Mouse (Mus musculus) intestine, postnatal 0 days (tissue): ENCODE measurements at regions not wholly inside any gene's neighbourhood (a gene's known extent, or its start where the extent isn't known, plus 50 kb on each side); places are given as distances from the start of the nearest gene placed in this dataset.

Experiments
- ATAC-seq: fragments of 200-750 bp; cut with Nextera tagmentation; 2 replicates; pipeline ENCODE4 v1.8.0; 2017; ENCODE audit warnings: mild to moderate bottlenecking, moderate TSS enrichment, moderate library complexity
- H3K27ac ChIP-seq: fragments of 300-500 bp; sonication (generic); 2 replicates; pipeline ENCODE4 v1.5.1; 2014; ENCODE audit warnings: mild to moderate bottlenecking, low read depth, low read length, moderate library complexity
- H3K27me3 ChIP-seq: fragments of 300-500 bp; sonication (generic); replicated peaks from 2 replicates; pipeline ENCODE4 v1.6.1; 2014; ENCODE audit warnings: low read length, mixed read lengths; ENCODE audit not compliant: control insufficient read depth, insufficient read depth
- H3K36me3 ChIP-seq: fragments of 300-500 bp; sonication (generic); 2 replicates; pipeline ENCODE4 v1.6.1; 2014; ENCODE audit warnings: mild to moderate bottlenecking, moderate library complexity; ENCODE audit not compliant: control insufficient read depth, insufficient read depth
- H3K4me1 ChIP-seq: fragments of 300-500 bp; sonication (generic); replicated peaks from 2 replicates; pipeline ENCODE4 v1.6.1; 2014; ENCODE audit warnings: antibody characterized with exemption, low read length, mixed read lengths; ENCODE audit not compliant: control insufficient read depth, insufficient read depth
- H3K4me2 ChIP-seq: fragments of 300-500 bp; sonication (generic); replicated peaks from 2 replicates; pipeline ENCODE4 v1.6.1; 2014; ENCODE audit warnings: low read depth, mild to moderate bottlenecking, moderate library complexity
- H3K4me3 ChIP-seq: fragments of 300-500 bp; sonication (generic); 2 replicates; pipeline ENCODE4 v1.5.1; 2014; ENCODE audit warnings: low read depth, low read length
- H3K9ac ChIP-seq: fragments of 300-500 bp; sonication (generic); 2 replicates; pipeline ENCODE4 v1.6.1; 2014; ENCODE audit warnings: mild to moderate bottlenecking, low read depth, low read length
- H3K9me3 ChIP-seq: fragments of 300-500 bp; sonication (generic); 2 replicates; pipeline ENCODE4 v1.6.1; 2016; ENCODE audit warnings: mixed run types; ENCODE audit not compliant: control insufficient read depth
- CTCF ChIP-seq: sonication (generic); IDR thresholded peaks from 2 replicates; pipeline ENCODE4 v1.5.1; 2016; ENCODE audit warnings: low read depth, mild to moderate bottlenecking, control low read depth, antibody characterized with exemption, moderate library complexity
- WGBS: fragments of 180-500 bp; shearing (Covaris S2); extraction: QIAGEN DNeasy Blood & Tissue Kit; methylation state at CpG from one replicate; pipeline ENCODE4 v1.1.7; 2014; 5-methylcytosine and 5-hydroxymethylcytosine counted together

DNA sequence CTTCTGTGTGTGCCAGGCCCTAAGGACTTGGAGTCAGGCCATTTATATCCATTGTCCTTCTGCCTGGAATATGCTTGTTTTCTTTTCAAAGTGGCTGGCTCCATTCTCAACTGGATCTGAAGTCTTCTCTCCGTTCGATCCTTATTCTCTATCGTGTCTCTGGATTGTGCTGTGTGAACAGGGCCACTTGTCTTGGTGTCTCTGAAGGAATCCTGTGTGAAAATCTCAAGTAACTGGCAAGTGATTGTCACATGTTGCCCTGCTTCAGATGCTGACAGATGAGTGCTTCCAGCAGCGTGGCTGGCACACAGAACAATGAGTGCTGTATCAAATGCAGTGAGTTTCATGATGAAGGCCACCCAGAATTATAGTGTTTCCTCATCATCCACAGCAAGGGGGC, 96.4 kb downstream of the Stk35 start:
- Histone ChIP-seq H3K9me3 (no peaks in the 10 kb centered on the region), H3K4me2 (no peak overlapping the region), H3K4me1 (no peaks in the 10 kb centered on the region), H3K27ac (no peak overlapping the region), H3K9ac (no peak overlapping the region), H3K27me3 (no peaks in the 10 kb centered on the region), H3K36me3 (no peaks in the 10 kb centered on the region), H3K4me3 (no peak overlapping the region)
- no peak for TF ChIP-seq CTCF
- 78% methylated on average over 4 of the region's 4 CpGs for WGBS
- ATAC-seq: no peak

DNA sequence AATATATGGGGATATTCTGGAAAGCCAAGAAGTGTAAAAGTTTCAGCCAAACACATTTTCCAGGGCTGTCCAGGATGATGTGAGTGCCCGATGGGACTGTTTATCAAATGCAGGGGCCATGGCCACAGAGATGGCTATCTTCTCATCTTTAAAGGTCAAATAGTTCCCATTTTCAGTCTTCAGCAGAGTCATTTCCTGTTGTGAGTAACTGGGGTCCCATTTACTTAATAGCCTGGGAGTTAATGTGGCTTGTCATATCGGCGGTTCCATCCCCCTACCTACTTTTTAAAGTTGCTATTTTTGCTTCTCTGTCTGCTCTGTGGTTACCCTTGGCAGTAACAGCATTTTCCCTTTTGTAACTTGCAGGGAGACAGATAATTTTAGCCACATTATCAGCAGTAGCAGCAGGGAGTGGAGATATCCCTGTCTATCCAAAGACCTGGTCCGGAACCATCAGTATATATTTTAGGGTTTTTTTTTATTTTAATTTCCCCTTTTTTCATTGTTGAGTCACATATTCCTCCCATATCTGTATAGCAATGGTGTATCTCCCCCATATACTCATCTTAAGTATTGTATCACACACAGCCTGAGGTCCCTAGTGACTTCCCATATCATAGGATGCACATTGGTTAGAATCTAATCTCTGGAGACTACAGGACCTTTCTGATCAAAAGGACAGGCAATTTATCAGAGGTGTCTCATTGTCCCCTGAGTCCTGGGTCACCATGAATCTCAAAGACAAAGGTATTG, 103.2 kb downstream of the Stk35 start:
- Histone ChIP-seq H3K4me2 (no peak overlapping the region), H3K27me3 (no peaks in the 10 kb centered on the region), H3K36me3 (no peaks in the 10 kb centered on the region), H3K4me1 (no peaks in the 10 kb centered on the region), H3K9me3 (no peaks in the 10 kb centered on the region), H3K27ac (no peak overlapping the region), H3K9ac (no peak overlapping the region), H3K4me3 (no peak overlapping the region)
- 58% methylated on average over 4 of the region's 4 CpGs for WGBS
- no peak for ATAC-seq
- no peak for TF ChIP-seq CTCF

DNA sequence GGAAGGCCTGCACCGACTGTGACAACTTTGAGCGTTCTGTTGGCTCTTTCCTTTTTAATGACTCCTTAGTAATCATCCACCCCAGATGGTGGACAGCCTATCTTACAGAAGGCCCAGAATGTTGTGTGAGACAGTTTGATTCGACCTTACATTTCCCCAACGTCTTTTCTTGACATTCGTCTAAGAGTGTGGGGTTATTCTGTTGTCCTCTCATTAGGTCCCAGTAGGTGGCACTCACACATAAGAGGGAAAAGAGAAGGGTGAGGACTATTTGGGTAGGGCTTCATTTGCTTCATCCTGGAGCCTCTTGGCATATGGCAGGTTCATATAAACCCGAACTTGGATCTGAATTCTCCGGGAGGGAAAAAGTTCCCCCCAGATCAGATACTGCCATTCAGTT, 104.4 kb downstream of the Stk35 start:
- Histone ChIP-seq H3K9ac (no peak overlapping the region), H3K36me3 (no peaks in the 10 kb centered on the region), H3K9me3 (no peaks in the 10 kb centered on the region), H3K4me3 (no peak overlapping the region), H3K27ac (no peak overlapping the region), H3K27me3 (peaks cover 6% of the 10 kb centered on the region; the same call in 1 of the 2 replicates), H3K4me1 (no peaks in the 10 kb centered on the region), H3K4me2 (no peak overlapping the region)
- TF ChIP-seq CTCF: peak; percentile 91
- WGBS: 43% methylated on average over 7 of the region's 7 CpGs
- no peak for ATAC-seq

DNA sequence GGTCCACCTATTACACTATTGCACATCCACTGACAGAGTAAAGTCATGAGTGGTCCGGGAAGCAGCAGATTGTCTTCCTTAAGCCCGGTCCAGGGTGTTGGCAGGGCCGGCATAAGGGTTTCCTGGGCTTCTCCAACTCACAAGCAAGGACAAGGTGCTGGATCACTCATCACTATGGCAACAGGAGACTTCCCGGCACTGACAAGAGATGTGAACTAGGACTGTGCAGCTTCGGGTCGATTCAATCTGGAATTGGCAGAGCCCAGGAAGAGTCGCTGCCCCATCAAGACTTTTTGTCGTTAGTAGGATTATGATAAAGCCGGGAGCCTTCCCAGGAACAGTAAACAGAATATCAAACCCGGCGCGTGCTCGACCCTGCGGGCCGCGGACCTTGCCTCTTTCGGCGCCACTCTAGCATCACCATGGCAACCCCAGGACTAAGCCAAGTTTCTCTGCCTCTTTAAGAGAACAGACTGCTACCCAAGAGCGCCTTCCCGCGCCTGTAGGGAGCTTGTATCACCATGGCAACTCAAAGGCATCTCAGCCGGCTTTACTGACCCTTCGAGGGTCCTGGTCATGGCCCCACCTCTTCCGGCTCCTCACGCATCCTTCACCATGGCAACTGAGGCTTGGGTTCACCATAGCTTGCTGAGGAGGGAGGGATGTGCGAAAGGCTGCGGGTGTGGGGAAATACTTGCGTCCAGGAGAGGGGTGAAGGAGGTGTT, 103.3 kb upstream of the Tgm3 start:
- H3K4me1 ChIP-seq: no peaks in the 10 kb centered on the region
- H3K36me3 ChIP-seq: no peaks in the 10 kb centered on the region
- no peak overlapping the region for H3K4me3 ChIP-seq
- WGBS: 4% methylated on average over 28 of the region's 28 CpGs
- H3K4me2 ChIP-seq: peak overlapping the region; percentile 44
- H3K9me3 ChIP-seq: no peaks in the 10 kb centered on the region
- no peak for ATAC-seq
- H3K27me3 ChIP-seq: peaks cover 6% of the 10 kb centered on the region; the same call in 1 of the 2 replicates
- no peak for TF ChIP-seq CTCF
- no peak overlapping the region for H3K9ac ChIP-seq
- H3K27ac ChIP-seq: no peak overlapping the region

DNA sequence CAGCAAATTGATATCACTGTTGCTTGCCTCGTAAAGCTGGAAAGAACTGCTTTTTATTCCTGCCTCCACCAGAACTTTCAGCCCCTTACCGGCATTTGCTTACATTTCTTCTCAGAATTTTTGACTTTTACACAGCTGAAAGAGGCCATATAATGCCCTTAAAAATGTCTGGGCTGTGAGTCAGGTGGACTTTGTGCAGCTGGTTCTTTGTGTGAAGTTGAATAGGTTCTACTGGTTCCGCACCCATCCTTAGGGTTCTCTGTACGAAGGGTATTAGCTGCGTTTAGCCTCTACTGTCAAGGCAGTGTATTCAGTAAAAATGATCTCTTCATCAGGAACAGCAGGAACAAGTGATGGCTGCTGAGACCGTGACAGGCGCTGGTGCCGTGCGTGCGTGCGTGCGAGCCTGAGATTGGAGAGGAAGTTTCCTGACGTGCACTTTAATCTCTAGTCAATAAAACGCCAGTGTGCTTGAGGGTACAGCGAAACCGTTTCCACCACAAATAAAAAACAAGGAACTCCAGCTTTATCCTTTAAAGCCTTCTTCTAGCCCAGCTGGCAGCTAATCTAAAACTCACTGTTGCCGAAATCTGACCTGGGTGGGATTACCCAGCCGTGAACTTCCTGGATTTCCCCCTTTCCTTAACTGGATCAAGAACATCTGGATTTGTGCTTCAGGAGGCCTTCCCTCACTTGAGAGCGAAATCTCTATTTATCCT, 100.8 kb upstream of the Tgm3 start:
- Histone ChIP-seq H3K4me3 (peak overlapping the region; percentile 3; the same call in 1 of the 2 replicates), H3K4me1 (no peaks in the 10 kb centered on the region), H3K36me3 (no peaks in the 10 kb centered on the region), H3K9ac (no peak overlapping the region), H3K4me2 (peak overlapping the region; percentile 55), H3K27me3 (peaks cover 6% of the 10 kb centered on the region; the same call in 1 of the 2 replicates), H3K9me3 (no peaks in the 10 kb centered on the region), H3K27ac (no peak overlapping the region)
- WGBS: 30% methylated on average over 19 of the region's 19 CpGs
- ATAC-seq: peak; percentile 65
- no peak for TF ChIP-seq CTCF

DNA sequence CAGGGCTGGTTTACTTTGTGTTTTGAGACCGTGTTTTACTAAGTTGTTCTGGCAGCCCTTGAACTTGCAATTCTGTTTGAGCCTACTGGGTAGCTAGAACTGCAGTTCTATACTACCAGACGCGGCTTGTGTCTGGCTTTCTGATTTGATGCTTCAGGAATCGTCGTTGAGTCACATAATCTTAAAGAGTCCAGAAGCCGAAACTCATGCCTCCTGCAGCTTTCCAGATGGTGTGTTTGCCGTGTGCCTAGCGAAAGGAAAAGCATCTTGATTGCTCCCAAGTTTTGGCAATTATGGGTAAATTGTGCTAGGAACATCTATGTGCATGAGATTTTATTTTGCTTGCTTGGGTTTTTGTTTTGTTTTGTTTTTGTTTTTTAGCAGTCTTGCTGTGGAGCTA, 99.6 kb upstream of the Tgm3 start:
- TF ChIP-seq CTCF: no peak
- peaks cover 6% of the 10 kb centered on the region; the same call in 1 of the 2 replicates for H3K27me3 ChIP-seq
- 83% methylated on average over 8 of the region's 8 CpGs for WGBS
- no peaks in the 10 kb centered on the region for H3K36me3 ChIP-seq
- no peak overlapping the region for H3K9ac ChIP-seq
- H3K4me3 ChIP-seq: no peak overlapping the region
- H3K27ac ChIP-seq: no peak overlapping the region
- no peaks in the 10 kb centered on the region for H3K4me1 ChIP-seq
- no peaks in the 10 kb centered on the region for H3K9me3 ChIP-seq
- ATAC-seq: no peak
- no peak overlapping the region for H3K4me2 ChIP-seq
